Mouse (Mus musculus) layer of hippocampus, adult 2 months (tissue): ENCODE data around the gene P2ry4. TPM values are rescaled to one million over a fixed set of nuclear protein-coding genes. Genes with fewer than 3 reads are reported as not detected.

ENCODE experiments used
- DNase-seq, 2 experiments: peaks; one replicate each; pipeline ENCODE4 v3.0.0; 2022; ENCODE audit warnings: low spot score in 2 of 2
- H3K27ac ChIP-seq: fragments of 200-600 bp; 2 replicates; pipeline ENCODE4 v1.8.1; 2022
- H3K4me3 ChIP-seq: fragments of 200-600 bp; 2 replicates; pipeline ENCODE4 v1.8.1; 2022; ENCODE audit warnings: mild to moderate bottlenecking
- CTCF ChIP-seq: fragments of 200-600 bp; conservative IDR thresholded peaks from 2 replicates; pipeline ENCODE4 v1.8.1; 2022; ENCODE audit warnings: antibody characterized with exemption, mild to moderate bottlenecking, moderate library complexity
- total RNA-seq, 2 experiments: library from RNA; stranded (reverse); gene quantifications; 2 replicates each; pipeline ENCODE4 v1.2.3; 2021

P2ry4 gene
- total RNA-seq, 2 experiments from 2014 or later = not detected

GRCm38 (mm10) chrX:100556026-100556425, 38.6 kb downstream of the P2ry4 start:
- TF ChIP-seq CTCF = no peak
- no peak for DNase-seq
- no peak overlapping the region for H3K27ac ChIP-seq
- no peak overlapping the region for H3K4me3 ChIP-seq

Other genes starting within 250 kb of the P2ry4 start
- not detected for gene Otud6a, start 165.9 kb downstream of the P2ry4 start, total RNA-seq
- gene Awat2, start 152.2 kb downstream of the P2ry4 start, total RNA-seq = under 1 TPM; 0.22 to 0.31 TPM
- gene Igbp1, start 100.6 kb downstream of the P2ry4 start, total RNA-seq = 10 to 100 TPM; 37.3 to 38.8 TPM
- gene Dgat2l6, start 70.0 kb downstream of the P2ry4 start, total RNA-seq = under 1 TPM; 0.33 to 0.39 TPM
- not detected for gene Awat1, start 22.6 kb downstream of the P2ry4 start, total RNA-seq
- gene Arr3, start 10.6 kb upstream of the P2ry4 start, total RNA-seq = under 1 TPM in 1 of 2 experiments, not detected in 1; 0.41 TPM
- under 1 TPM; 0.61 to 0.77 TPM for gene Kif4, start 30.9 kb upstream of the P2ry4 start, total RNA-seq
- 10 to 100 TPM; 39.0 to 43.5 TPM for gene Pdzd11, start 31.7 kb upstream of the P2ry4 start, total RNA-seq
- 10 to 100 TPM; 10.1 to 18.6 TPM for gene Gdpd2, start 135.0 kb upstream of the P2ry4 start, total RNA-seq
- 100 to 1,000 TPM; 156 to 163 TPM for gene Dlg3, start 172.9 kb upstream of the P2ry4 start, total RNA-seq